Mouse (Mus musculus) heart, embryonic 16.5 days (tissue): ENCODE results near the gene Rnf26. TPM values are rescaled to one million over a fixed set of nuclear protein-coding genes. Genes with fewer than 3 reads are reported as not detected.

Source experiments
- ATAC-seq: fragments of 200-750 bp; cut with Nextera tagmentation; replicated peaks from 2 replicates; pipeline ENCODE4 v1.8.0; 2017; ENCODE audit warnings: moderate number of reproducible peaks; ENCODE audit not compliant: insufficient read depth, low FRiP score; ENCODE audit errors: extremely low read depth
- H3K27ac ChIP-seq: fragments of 300-500 bp; sonication (generic); 2 replicates; pipeline ENCODE4 v1.5.1; 2014; ENCODE audit warnings: mild to moderate bottlenecking, low read length, control low read depth, moderate library complexity
- H3K27me3 ChIP-seq: fragments of 300-500 bp; sonication (generic); 2 replicates; pipeline ENCODE4 v1.6.1; 2014; ENCODE audit warnings: low read length, mixed read lengths; ENCODE audit not compliant: control insufficient read depth, insufficient read depth
- H3K36me3 ChIP-seq: fragments of 300-500 bp; sonication (generic); 2 replicates; pipeline ENCODE4 v1.6.1; 2014; ENCODE audit not compliant: control insufficient read depth, insufficient read depth
- H3K4me1 ChIP-seq: fragments of 300-500 bp; sonication (generic); 2 replicates; pipeline ENCODE4 v1.6.1; 2014; ENCODE audit warnings: low read length, mixed read lengths; ENCODE audit not compliant: control insufficient read depth, insufficient read depth
- H3K4me2 ChIP-seq: fragments of 300-500 bp; sonication (generic); 2 replicates; pipeline ENCODE4 v1.6.1; 2014; ENCODE audit warnings: low read depth, mild to moderate bottlenecking, control low read depth, low read length
- H3K4me3 ChIP-seq: fragments of 300-500 bp; sonication (generic); 2 replicates; pipeline ENCODE4 v1.5.1; 2014; ENCODE audit warnings: mild to moderate bottlenecking, control low read depth, low read length
- H3K9ac ChIP-seq: fragments of 300-500 bp; sonication (generic); 2 replicates; pipeline ENCODE4 v1.6.1; 2014; ENCODE audit warnings: low read length, control low read depth
- H3K9me3 ChIP-seq: fragments of 300-500 bp; sonication (generic); replicated peaks from 2 replicates; pipeline ENCODE4 v1.6.1; 2016; ENCODE audit warnings: low read length; ENCODE audit not compliant: control insufficient read depth
- WGBS: fragments of 180-500 bp; shearing (Covaris S2); extraction: QIAGEN DNeasy Blood & Tissue Kit; methylation state at CpG from one replicate; pipeline ENCODE4 v1.1.7; 2014; 5-methylcytosine and 5-hydroxymethylcytosine counted together
- polyA plus RNA-seq: library from polyadenylated mRNA; unstranded; fragments of >200 nt; fragmentation: Nextera tagmentation; extraction: Ambion mirVana; gene quantifications from 2 replicates; pipeline ENCODE4 v1.2.1, GENCODE M21; 2015

Rnf26 gene
- polyA plus RNA-seq, 1 experiment from 2014 or later = 31.7 TPM

DNA sequence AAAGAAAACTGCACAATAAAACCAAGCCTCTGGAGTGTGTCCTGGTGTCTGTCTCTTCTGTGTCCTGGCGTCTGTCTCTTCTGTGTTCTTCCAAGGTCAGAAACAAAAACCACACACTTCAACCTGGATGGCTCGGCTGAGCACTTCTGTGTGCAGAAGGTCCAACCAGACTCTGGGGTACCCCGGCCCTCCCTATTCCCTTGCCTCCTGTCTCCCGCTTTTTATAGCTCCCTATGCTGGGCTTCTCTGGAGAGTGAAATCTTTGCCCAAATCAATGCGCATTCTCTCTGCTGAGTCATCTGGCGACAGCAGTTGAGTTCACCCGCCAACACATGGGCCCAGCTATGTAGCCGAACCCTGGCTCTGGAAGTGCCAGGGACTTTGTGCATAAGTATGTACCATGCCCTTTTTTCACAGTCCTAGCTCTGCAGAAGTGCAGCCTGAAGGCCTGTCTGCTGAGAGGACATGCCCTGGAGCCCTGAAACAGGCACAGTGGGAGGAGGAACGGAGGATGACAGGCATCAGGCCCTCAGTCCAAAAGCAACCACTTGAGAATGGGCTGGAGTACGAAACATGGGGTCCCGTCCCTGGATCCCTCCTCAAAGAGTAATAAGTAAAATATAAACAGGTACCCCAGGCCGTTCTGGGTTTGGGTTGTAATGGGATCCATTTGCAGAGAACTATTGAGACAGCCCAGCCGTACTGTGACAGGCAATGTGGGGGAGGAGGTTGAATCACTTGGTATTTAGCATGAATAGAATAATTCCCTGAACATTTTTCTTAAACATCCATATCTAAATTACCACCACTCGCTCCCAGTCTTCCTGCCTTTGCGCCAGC lies 64.6 kb downstream of the Rnf26 start:
- no peak overlapping the region for H3K27ac ChIP-seq
- ATAC-seq = no peak
- peaks cover 1% of the 10 kb centered on the region; the same call in 1 of the 2 replicates for H3K4me1 ChIP-seq
- H3K4me3 ChIP-seq = no peak overlapping the region
- H3K9me3 ChIP-seq = no peaks in the 10 kb centered on the region
- 67% methylated on average over 15 of the region's 15 CpGs for WGBS
- no peak overlapping the region for H3K9ac ChIP-seq
- H3K27me3 ChIP-seq = peaks cover 14% of the 10 kb centered on the region
- H3K36me3 ChIP-seq = no peaks in the 10 kb centered on the region
- no peak overlapping the region for H3K4me2 ChIP-seq

GRCm38 (mm10) chr9:44047571-44048490 lies 65.5 kb downstream of the Rnf26 start:
- H3K4me3 ChIP-seq = no peak overlapping the region
- H3K27ac ChIP-seq = no peak overlapping the region
- H3K9ac ChIP-seq = no peak overlapping the region
- peaks cover 5% of the 10 kb centered on the region; the same call in 1 of the 2 replicates for H3K4me1 ChIP-seq
- no peak overlapping the region; the same call in 1 of the 2 replicates for H3K4me2 ChIP-seq
- H3K27me3 ChIP-seq = peaks cover 20% of the 10 kb centered on the region
- ATAC-seq = no peak
- 68% methylated on average over 14 of the region's 14 CpGs for WGBS
- no peaks in the 10 kb centered on the region for H3K9me3 ChIP-seq
- no peaks in the 10 kb centered on the region for H3K36me3 ChIP-seq

DNA sequence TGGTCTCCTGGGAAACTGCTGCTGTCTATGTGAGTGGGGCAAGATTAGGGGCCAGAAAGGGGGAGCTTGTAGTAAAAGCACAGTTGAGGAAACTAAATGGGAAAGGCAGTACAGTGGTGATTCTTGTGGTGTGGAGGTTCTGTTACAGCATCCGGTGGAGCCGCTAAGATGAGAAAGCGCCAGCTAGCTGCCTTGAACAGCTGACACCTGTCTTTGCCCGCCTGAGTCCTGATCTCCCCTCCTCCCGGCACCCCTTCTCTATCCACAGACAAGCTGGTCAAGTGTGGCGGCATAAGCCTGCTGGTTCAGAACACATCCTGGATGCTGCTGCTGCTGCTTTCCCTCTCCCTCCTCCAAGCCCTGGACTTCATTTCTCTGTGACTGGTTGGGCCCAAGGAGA lies 66.2 kb downstream of the Rnf26 start:
- Histone ChIP-seq H3K27me3 (peaks cover 22% of the 10 kb centered on the region), H3K4me2 (no peak overlapping the region; the same call in 1 of the 2 replicates), H3K9me3 (no peaks in the 10 kb centered on the region), H3K27ac (no peak overlapping the region; the same call in 1 of the 2 replicates), H3K9ac (no peak overlapping the region), H3K36me3 (no peaks in the 10 kb centered on the region), H3K4me1 (peaks cover 5% of the 10 kb centered on the region; the same call in 1 of the 2 replicates), H3K4me3 (no peak overlapping the region)
- WGBS = 43% methylated on average over 6 of the region's 6 CpGs
- no peak for ATAC-seq

DNA sequence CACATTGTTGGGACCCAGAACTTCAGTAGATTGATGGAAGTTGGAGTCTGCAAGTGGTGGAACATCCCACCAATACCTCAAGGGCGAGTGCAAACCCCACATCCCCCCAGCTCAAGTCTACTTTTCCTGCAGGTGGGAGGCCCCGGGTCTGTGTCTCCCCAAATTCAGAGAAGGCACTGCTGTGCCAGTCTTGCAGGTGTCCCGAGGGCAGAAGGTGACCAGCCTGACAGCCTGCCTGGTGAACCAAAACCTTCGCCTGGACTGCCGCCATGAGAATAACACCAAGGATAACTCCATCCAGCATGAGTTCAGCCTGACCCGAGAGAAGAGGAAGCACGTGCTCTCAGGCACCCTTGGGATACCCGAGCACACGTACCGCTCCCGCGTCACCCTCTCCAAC lies 66.9 kb downstream of the Rnf26 start:
- Histone ChIP-seq H3K9me3 (no peaks in the 10 kb centered on the region), H3K36me3 (no peaks in the 10 kb centered on the region), H3K27ac (peak overlapping the region; percentile 30; the same call in 1 of the 2 replicates), H3K27me3 (peaks cover 23% of the 10 kb centered on the region), H3K4me1 (peaks cover 5% of the 10 kb centered on the region; the same call in 1 of the 2 replicates), H3K9ac (no peak overlapping the region; the same call in 1 of the 2 replicates), H3K4me2 (peak overlapping the region; percentile 14; the same call in 1 of the 2 replicates), H3K4me3 (peak overlapping the region; percentile 7; the same call in 1 of the 2 replicates)
- ATAC-seq = no peak
- WGBS = 75% methylated on average over 12 of the region's 12 CpGs

GRCm38 (mm10) chr9:44045884-44046272 lies 67.4 kb downstream of the Rnf26 start:
- H3K9ac ChIP-seq = no peak overlapping the region
- peaks cover 5% of the 10 kb centered on the region; the same call in 1 of the 2 replicates for H3K4me1 ChIP-seq
- whole genome bisulfite sequencing = 75% methylated on average over 5 of the region's 5 CpGs
- no peaks in the 10 kb centered on the region for H3K36me3 ChIP-seq
- H3K4me2 ChIP-seq = 0 out of 2 replicates have a peak overlapping the region, but pooled peaks have one; percentile 24
- ATAC-seq = no peak
- no peak overlapping the region; the same call in 1 of the 2 replicates for H3K27ac ChIP-seq
- H3K9me3 ChIP-seq = no peaks in the 10 kb centered on the region
- peak overlapping the region; percentile 13; the same call in 1 of the 2 replicates for H3K4me3 ChIP-seq
- peaks cover 23% of the 10 kb centered on the region for H3K27me3 ChIP-seq

Other genes starting within 250 kb of the Rnf26 start
- gene Thy1, start 70.1 kb downstream of the Rnf26 start, polyA plus RNA-seq = 8.7 and 21.5 TPM in 2 replicates
- 77.5 and 89.6 TPM in 2 replicates for gene Usp2, start 46.5 kb downstream of the Rnf26 start, polyA plus RNA-seq
- 0.12 TPM in 1 of 2 replicates, not detected in the other for gene Mfrp, start 11.8 kb downstream of the Rnf26 start, polyA plus RNA-seq
- gene C1qtnf5, start 6.3 kb downstream of the Rnf26 start, polyA plus RNA-seq = 3.5 and 4.2 TPM in 2 replicates
- 0.07 and 0.20 TPM in 2 replicates for gene Gm49380, start within 50 bp of the Rnf26 start, polyA plus RNA-seq
- 104 and 111 TPM in 2 replicates for gene Mcam, start 21.0 kb upstream of the Rnf26 start, polyA plus RNA-seq
- gene Cbl, start 120.5 kb upstream of the Rnf26 start, polyA plus RNA-seq = 12.6 and 13.0 TPM in 2 replicates
- 0.88 and 2.5 TPM in 2 replicates for gene Ccdc153, start 127.2 kb upstream of the Rnf26 start, polyA plus RNA-seq
- 0.06 and 0.07 TPM in 2 replicates for gene Pdzd3, start 138.0 kb upstream of the Rnf26 start, polyA plus RNA-seq
- 7.3 and 7.9 TPM in 2 replicates for gene Nlrx1, start 155.1 kb upstream of the Rnf26 start, polyA plus RNA-seq
- 1.9 and 2.5 TPM in 2 replicates for gene Abcg4, start 175.1 kb upstream of the Rnf26 start, polyA plus RNA-seq
- gene Hinfp, start 192.2 kb upstream of the Rnf26 start, polyA plus RNA-seq = 15.8 and 18.7 TPM in 2 replicates
- 8.2 and 8.6 TPM in 2 replicates for gene C2cd2l, start 206.8 kb upstream of the Rnf26 start, polyA plus RNA-seq
- 28.5 and 33.7 TPM in 2 replicates for gene Dpagt1, start 212.5 kb upstream of the Rnf26 start, polyA plus RNA-seq
- gene H2afx, start 221.2 kb upstream of the Rnf26 start, polyA plus RNA-seq = 179 and 186 TPM in 2 replicates
- gene Hmbs, start 230.7 kb upstream of the Rnf26 start, polyA plus RNA-seq = 97.2 and 102 TPM in 2 replicates
- gene Vps11, start 248.2 kb upstream of the Rnf26 start, polyA plus RNA-seq = 20.9 and 23.1 TPM in 2 replicates